Mouse (Mus musculus): ENCODE measurements around the gene Tmem189. TPM values are rescaled to one million over a fixed set of nuclear protein-coding genes. Genes with fewer than 3 reads are reported as not detected.
A peak's percentile ranks its signal among the peaks of the same experiment; 100 is the strongest.

The Tmem189 gene
- polyA plus RNA-seq, 1 experiment from 2014 or later: 38.7 TPM

- no peak overlapping the region for H3K4me2 ChIP-seq
Measured at GRCm38 (mm10) chr2:167722538-167722937, 32.9 kb upstream of the Tmem189 start.

DNA sequence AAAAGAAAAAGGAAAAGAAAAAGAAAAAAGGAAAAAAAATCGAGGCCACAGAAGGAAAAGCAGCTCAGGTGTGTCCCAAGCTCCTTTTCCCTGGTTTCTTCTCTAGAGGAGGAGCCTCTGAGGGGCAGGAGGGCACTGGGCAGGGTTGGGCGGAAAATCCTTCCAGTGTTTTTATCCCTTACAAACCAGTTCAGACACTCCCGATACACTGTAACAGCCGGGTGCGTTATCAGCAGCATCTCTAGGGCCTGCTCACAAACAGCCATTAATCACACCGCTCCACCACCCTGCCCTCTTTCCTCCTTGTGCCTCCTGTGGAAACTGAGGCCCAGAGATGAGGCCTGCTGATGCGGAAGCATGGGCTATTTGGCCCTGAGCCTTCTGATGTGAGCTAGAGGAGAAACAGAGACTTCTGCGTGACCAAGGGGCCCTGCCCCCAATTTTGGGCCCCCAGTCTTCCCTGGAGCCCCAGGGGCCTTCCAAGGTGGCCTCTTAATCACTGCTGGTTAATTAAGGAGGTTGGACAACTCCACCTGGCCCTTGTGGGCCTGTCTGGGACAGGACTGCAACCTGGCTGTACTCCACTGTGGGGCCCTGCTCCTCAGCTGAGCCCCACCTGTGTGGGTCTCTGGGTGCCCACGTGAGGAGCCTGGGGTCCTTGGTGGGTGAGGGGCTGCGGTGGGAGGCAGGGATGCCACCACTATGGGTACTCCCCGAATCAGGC is 31.7 kb upstream of the Tmem189 start:
- H3K4me2 ChIP-seq: no peak overlapping the region
- 66% methylated on average over 11 of the region's 11 CpGs for WGBS (ENCODE audit: insufficient replicate concordance)
- H3K9ac ChIP-seq (ENCODE audit: low read depth, low read length): 0 out of 2 replicates have a peak overlapping the region, but pooled peaks have one; percentile 5
- no peak overlapping the region for H3K4me3 ChIP-seq (ENCODE audit: low read depth, low read length)
- no peak overlapping the region for H3K27ac ChIP-seq (ENCODE audit: low read depth, low read length)
- H3K4me1 ChIP-seq (ENCODE audit: control insufficient read depth, insufficient read depth, low read length): no peaks in the 10 kb centered on the region
- H3K9me3 ChIP-seq (replicated peaks; ENCODE audit: control insufficient read depth, low read length): no peaks in the 10 kb centered on the region
- H3K36me3 ChIP-seq (ENCODE audit: control insufficient read depth, insufficient read depth, low read length): no peaks in the 10 kb centered on the region
- H3K27me3 ChIP-seq (ENCODE audit: control insufficient read depth, insufficient read depth, low read length): peaks cover 6% of the 10 kb centered on the region; the same call in 1 of the 2 replicates
- no peak; the same call in 1 of the 2 replicates for ATAC-seq (replicated peaks; ENCODE audit: insufficient number of reproducible peaks, low FRiP score, low TSS enrichment)

More at GRCm38 (mm10) chr2:167722538-167722937, 32.9 kb upstream of the Tmem189 start:
- no peak overlapping the region for H3K9ac ChIP-seq (ENCODE audit: low read depth, low read length)
- no peak for ATAC-seq (replicated peaks; ENCODE audit: insufficient number of reproducible peaks, low FRiP score, low TSS enrichment)
- no peaks in the 10 kb centered on the region for H3K4me1 ChIP-seq (ENCODE audit: control insufficient read depth, insufficient read depth, low read length)
- no peak overlapping the region for H3K27ac ChIP-seq (ENCODE audit: low read depth, low read length)
- H3K27me3 ChIP-seq (ENCODE audit: control insufficient read depth, insufficient read depth, low read length): peaks cover 6% of the 10 kb centered on the region; the same call in 1 of the 2 replicates
- no peaks in the 10 kb centered on the region for H3K36me3 ChIP-seq (ENCODE audit: control insufficient read depth, insufficient read depth, low read length)
- 60% methylated on average over 6 of the region's 6 CpGs for WGBS (ENCODE audit: insufficient replicate concordance)
- no peaks in the 10 kb centered on the region for H3K9me3 ChIP-seq (replicated peaks; ENCODE audit: control insufficient read depth, low read length)
- no peak overlapping the region for H3K4me3 ChIP-seq (ENCODE audit: low read depth, low read length)

DNA sequence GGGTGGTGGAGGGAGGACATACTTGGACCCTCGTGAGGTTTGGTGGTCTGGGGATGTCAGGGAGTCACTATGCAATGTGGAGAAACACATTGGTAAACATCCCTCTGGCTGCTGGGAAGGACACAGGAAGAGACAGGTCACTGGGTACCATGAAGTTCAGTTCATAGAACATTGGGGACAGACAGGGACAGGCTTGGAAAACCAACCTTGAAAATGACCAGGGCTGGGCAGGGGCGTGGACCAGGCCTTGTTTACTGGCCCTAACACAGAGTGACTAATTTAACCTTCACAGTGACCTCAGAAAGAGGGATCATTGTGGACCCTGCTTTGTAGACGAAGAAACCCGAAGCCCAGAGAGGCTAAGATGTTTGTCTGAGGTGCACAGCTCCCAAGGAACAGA is 29.9 kb upstream of the Tmem189 start:
- Histone ChIP-seq H3K9me3 (replicated peaks; ENCODE audit: control insufficient read depth, low read length) (no peaks in the 10 kb centered on the region), H3K4me2 (no peak overlapping the region), H3K27me3 (ENCODE audit: control insufficient read depth, insufficient read depth, low read length) (peaks cover 4% of the 10 kb centered on the region; the same call in 1 of the 2 replicates), H3K4me3 (ENCODE audit: low read depth, low read length) (no peak overlapping the region), H3K27ac (ENCODE audit: low read depth, low read length) (no peak overlapping the region), H3K36me3 (ENCODE audit: control insufficient read depth, insufficient read depth, low read length) (no peaks in the 10 kb centered on the region), H3K9ac (ENCODE audit: low read depth, low read length) (no peak overlapping the region), H3K4me1 (ENCODE audit: control insufficient read depth, insufficient read depth, low read length) (no peaks in the 10 kb centered on the region)
- WGBS (ENCODE audit: insufficient replicate concordance): 78% methylated on average over 4 of the region's 4 CpGs
- ATAC-seq (replicated peaks; ENCODE audit: insufficient number of reproducible peaks, low FRiP score, low TSS enrichment): no peak

DNA sequence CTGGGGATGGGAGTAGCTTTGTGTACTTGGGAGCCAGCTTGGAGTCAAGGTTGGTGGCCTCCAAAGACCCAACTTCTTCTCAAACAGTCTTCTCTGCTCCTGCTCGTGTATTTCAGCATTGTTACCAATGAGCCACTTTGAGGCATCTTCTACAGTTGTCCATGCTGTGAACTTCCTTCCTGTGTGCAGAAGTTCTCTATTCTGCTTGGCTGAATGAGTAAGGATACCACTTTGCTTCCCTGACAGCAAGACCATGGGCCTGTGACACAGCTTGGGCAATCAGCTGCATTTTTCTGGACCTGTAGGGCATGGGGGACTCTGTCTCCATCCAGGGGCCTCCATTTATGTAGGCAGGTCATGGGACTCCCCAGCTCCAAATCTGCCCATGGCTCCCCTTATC is 27.6 kb upstream of the Tmem189 start:
- Histone ChIP-seq H3K4me1 (ENCODE audit: control insufficient read depth, insufficient read depth, low read length) (peaks cover 4% of the 10 kb centered on the region), H3K9me3 (replicated peaks; ENCODE audit: control insufficient read depth, low read length) (no peaks in the 10 kb centered on the region), H3K4me3 (ENCODE audit: low read depth, low read length) (no peak overlapping the region), H3K4me2 (no peak overlapping the region), H3K27me3 (ENCODE audit: control insufficient read depth, insufficient read depth, low read length) (peaks cover 2% of the 10 kb centered on the region; the same call in 1 of the 2 replicates), H3K9ac (ENCODE audit: low read depth, low read length) (no peak overlapping the region), H3K27ac (ENCODE audit: low read depth, low read length) (no peak overlapping the region), H3K36me3 (ENCODE audit: control insufficient read depth, insufficient read depth, low read length) (no peaks in the 10 kb centered on the region)
- WGBS (ENCODE audit: insufficient replicate concordance): 54% methylated on average over 1 of the region's 1 CpGs
- ATAC-seq (replicated peaks; ENCODE audit: insufficient number of reproducible peaks, low FRiP score, low TSS enrichment): no peak

DNA sequence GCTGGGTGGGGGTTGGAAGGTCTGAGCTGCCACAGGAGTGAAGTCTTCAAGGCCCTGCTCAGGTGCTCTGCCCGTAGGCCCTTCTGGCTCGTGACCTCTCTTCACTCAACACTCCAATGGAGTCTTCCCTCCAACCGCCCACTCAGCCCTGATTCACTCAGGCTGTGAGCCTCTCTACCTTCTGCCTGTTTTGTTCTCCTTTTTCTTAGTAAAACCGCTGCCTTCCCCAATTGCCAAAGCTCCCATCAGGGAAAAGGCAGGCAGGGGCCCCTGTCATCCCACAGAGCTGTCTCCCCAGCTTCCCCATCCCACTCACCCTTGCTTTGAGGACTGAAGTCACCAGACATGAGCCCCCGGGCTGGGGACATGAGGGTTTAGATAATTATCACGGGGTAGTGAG is 25.4 kb upstream of the Tmem189 start:
- H3K4me3 ChIP-seq (ENCODE audit: low read depth, low read length): no peak overlapping the region
- H3K4me2 ChIP-seq: no peak overlapping the region
- no peak for ATAC-seq (replicated peaks; ENCODE audit: insufficient number of reproducible peaks, low FRiP score, low TSS enrichment)
- H3K9me3 ChIP-seq (replicated peaks; ENCODE audit: control insufficient read depth, low read length): no peaks in the 10 kb centered on the region
- 63% methylated on average over 6 of the region's 6 CpGs for WGBS (ENCODE audit: insufficient replicate concordance)
- no peak overlapping the region for H3K27ac ChIP-seq (ENCODE audit: low read depth, low read length)
- peaks cover 4% of the 10 kb centered on the region for H3K4me1 ChIP-seq (ENCODE audit: control insufficient read depth, insufficient read depth, low read length)
- no peaks in the 10 kb centered on the region for H3K27me3 ChIP-seq (ENCODE audit: control insufficient read depth, insufficient read depth, low read length)
- no peak overlapping the region for H3K9ac ChIP-seq (ENCODE audit: low read depth, low read length)
- H3K36me3 ChIP-seq (ENCODE audit: control insufficient read depth, insufficient read depth, low read length): no peaks in the 10 kb centered on the region

- Histone ChIP-seq H3K4me2 (no peak overlapping the region), H3K27me3 (ENCODE audit: control insufficient read depth, insufficient read depth, low read length) (no peaks in the 10 kb centered on the region), H3K9me3 (replicated peaks; ENCODE audit: control insufficient read depth, low read length) (no peaks in the 10 kb centered on the region), H3K4me3 (ENCODE audit: low read depth, low read length) (no peak overlapping the region), H3K4me1 (ENCODE audit: control insufficient read depth, insufficient read depth, low read length) (peaks cover 4% of the 10 kb centered on the region), H3K27ac (ENCODE audit: low read depth, low read length) (no peak overlapping the region), H3K9ac (ENCODE audit: low read depth, low read length) (no peak overlapping the region), H3K36me3 (ENCODE audit: control insufficient read depth, insufficient read depth, low read length) (no peaks in the 10 kb centered on the region)
- ATAC-seq (replicated peaks; ENCODE audit: insufficient number of reproducible peaks, low FRiP score, low TSS enrichment): no peak
- WGBS (ENCODE audit: insufficient replicate concordance): 88% methylated on average over 6 of the region's 6 CpGs
Measured at GRCm38 (mm10) chr2:167714298-167714697, 24.7 kb upstream of the Tmem189 start.

DNA sequence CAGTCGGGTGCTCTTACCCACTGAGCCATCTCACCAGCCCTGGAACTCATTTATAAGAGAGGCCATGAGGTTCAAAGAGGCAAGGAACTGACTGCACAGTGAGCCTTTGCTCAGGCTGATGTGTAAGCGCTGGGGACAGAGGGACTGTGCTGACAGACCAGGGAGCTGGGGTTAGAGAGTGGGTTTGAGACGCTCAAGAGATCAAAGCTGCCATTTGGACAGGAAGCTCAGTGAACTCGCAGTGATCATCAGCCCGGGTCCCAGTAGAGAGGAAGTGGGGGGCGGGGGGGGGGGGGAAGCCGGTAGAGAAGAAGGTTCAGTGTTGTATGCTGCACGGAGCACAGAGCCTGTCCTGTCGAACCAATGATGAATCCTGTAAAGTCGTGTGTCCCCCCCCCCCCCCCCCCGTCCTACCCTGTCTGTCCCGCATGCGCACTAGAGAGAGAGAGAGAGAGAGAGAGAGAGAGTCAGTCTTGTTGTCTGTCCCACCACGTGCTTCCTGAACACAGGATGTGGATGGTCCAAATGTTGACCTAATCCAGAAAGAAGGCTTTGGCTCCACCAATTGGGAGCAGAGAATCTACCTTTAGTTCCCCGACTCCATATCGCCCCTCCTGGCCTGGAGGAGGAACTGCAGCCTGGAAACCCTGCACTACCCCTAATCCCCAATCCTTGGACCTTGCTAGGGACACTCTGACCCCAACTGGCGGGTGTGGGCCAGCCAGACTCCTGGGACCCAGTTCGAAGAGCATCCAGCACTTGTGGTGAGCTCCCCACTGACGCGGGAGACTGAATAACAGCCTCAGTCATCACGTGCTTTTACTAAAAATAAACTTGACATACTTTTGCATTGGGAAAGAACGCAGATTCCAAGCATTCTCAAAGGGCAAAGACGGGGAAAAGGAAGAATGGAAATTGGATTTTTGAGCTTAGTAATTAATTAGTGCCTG is 23.5 kb upstream of the Tmem189 start:
- Histone ChIP-seq H3K4me3 (ENCODE audit: low read depth, low read length) (no peak overlapping the region), H3K27me3 (ENCODE audit: control insufficient read depth, insufficient read depth, low read length) (peaks cover 3% of the 10 kb centered on the region; the same call in 1 of the 2 replicates), H3K4me2 (no peak overlapping the region), H3K9me3 (replicated peaks; ENCODE audit: control insufficient read depth, low read length) (no peaks in the 10 kb centered on the region), H3K4me1 (ENCODE audit: control insufficient read depth, insufficient read depth, low read length) (peaks cover 4% of the 10 kb centered on the region), H3K36me3 (ENCODE audit: control insufficient read depth, insufficient read depth, low read length) (no peaks in the 10 kb centered on the region), H3K9ac (ENCODE audit: low read depth, low read length) (no peak overlapping the region), H3K27ac (ENCODE audit: low read depth, low read length) (peak overlapping the region; percentile 10; the same call in 1 of the 2 replicates)
- no peak for ATAC-seq (replicated peaks; ENCODE audit: insufficient number of reproducible peaks, low FRiP score, low TSS enrichment)
- 67% methylated on average over 21 of the region's 23 CpGs for WGBS (ENCODE audit: insufficient replicate concordance)

DNA sequence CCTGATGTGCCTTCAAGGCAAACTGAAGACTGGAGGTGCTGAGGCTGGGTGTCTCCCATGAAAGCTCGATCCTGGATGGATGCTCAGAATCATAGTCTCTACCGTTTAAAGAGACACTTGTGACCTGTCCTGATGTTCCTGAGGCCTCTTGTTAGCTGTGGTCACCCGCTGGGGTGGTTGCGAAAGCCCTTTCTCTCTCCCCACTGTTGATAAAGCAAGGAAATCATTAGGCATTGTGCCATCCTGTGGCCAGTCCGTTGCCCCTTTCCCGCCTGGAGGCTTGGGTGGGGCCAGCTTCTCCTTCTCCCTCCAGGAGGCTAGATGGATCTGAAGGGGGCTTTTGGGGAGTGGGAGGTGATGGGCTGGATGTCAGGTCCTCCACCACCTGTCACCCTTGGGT is 21.0 kb upstream of the Tmem189 start:
- Histone ChIP-seq H3K9me3 (replicated peaks; ENCODE audit: control insufficient read depth, low read length) (no peaks in the 10 kb centered on the region), H3K9ac (ENCODE audit: low read depth, low read length) (no peak overlapping the region), H3K27ac (ENCODE audit: low read depth, low read length) (no peak overlapping the region), H3K36me3 (ENCODE audit: control insufficient read depth, insufficient read depth, low read length) (no peaks in the 10 kb centered on the region), H3K27me3 (ENCODE audit: control insufficient read depth, insufficient read depth, low read length) (peaks cover 3% of the 10 kb centered on the region; the same call in 1 of the 2 replicates), H3K4me3 (ENCODE audit: low read depth, low read length) (no peak overlapping the region), H3K4me2 (no peak overlapping the region), H3K4me1 (ENCODE audit: control insufficient read depth, insufficient read depth, low read length) (peaks cover 4% of the 10 kb centered on the region)
- ATAC-seq (replicated peaks; ENCODE audit: insufficient number of reproducible peaks, low FRiP score, low TSS enrichment): no peak
- 65% methylated on average over 6 of the region's 6 CpGs for WGBS (ENCODE audit: insufficient replicate concordance)
